Mouse (Mus musculus): ENCODE results near the gene Mto1. TPM values are rescaled to one million over a fixed set of nuclear protein-coding genes. Genes with fewer than 3 reads are reported as not detected.

Mto1 gene
- total RNA-seq (2014; rRNA removed) (27.5 and 27.8 TPM in 2 replicates), polyA plus RNA-seq (2015; fragmentation: Nextera tagmentation; extraction: Ambion mirVana) (15.9 and 19.6 TPM in 2 replicates)

DNA sequence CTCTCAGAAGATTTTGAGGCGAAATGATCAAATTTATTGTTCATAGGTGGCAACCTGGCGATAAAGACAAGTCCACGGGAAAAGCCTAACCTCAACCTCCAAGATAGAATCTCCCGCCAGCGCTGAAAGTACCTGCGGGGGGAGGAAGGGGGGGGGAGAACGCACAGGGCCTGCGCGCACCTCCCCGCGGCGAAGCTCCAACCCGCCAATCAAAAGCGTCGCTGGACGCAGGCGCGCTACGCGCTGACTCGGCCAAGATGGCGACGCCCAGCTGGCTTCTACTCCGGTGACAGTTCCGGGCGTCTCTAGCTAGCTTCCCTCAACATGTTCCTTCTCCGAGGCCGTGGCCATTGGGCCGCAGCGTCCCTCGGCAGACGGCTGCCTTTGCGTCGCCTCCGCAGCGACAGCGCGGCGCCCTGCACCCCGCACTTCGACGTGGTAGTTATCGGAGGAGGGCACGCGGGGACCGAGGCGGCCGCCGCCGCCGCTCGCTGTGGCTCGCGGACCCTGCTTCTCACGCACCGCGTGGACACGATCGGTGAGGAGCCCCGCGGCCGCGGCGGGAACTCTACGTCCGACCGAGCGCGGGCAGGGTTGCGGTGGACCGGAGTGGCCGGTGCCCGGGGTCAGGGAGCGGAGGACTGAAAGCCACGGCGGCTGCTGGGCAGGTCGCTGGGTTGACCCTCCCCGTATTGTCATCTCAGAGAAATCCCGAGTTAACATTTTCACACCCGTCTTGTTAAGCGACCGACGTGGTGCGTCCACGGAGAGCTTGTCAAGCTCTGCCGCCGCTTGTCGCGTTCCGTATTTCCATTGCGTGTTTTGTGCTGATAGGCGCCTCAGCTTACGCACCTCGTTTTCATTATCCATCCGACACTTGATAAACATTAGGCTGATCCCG, at the start of gene Mto1, which contains the start of gene Gm17324:
TSS of gene Mto1 (plus strand) at position 236 of the 901 bp plus-strand sequence.
TSS of gene Gm17324 (minus strand) at position 814 of the 901 bp plus-strand sequence.
- H3K4me2 ChIP-seq (ENCODE audit: low read depth) = peak within 1 kb of the TSS; percentile 62
- peak within 1 kb of the TSS; percentile 99 for H3K4me3 ChIP-seq (ENCODE audit: low read depth, low read length)
- ATAC-seq (peak; percentile 97), DNase-seq (peak; percentile 97)
- H3K9me3 ChIP-seq (ENCODE audit: low read length) = no peaks in the 10 kb centered on the region
- WGBS = under 1% methylated on average over 92 of the region's 96 CpGs
- H3K27me3 ChIP-seq (ENCODE audit: insufficient read depth, low read length) = peaks cover 28% of the 10 kb centered on the region
- TF ChIP-seq CTCF (IDR thresholded peaks at IDR 0.05; ENCODE audit: low read depth) = no peak
- peaks cover 8% of the 10 kb centered on the region for H3K36me3 ChIP-seq (ENCODE audit: insufficient read depth)
- peaks cover 12% of the 10 kb centered on the region for H3K4me1 ChIP-seq (ENCODE audit: insufficient read depth)
- peak within 1 kb of the TSS; percentile 96 for H3K27ac ChIP-seq (ENCODE audit: low read depth, low read length)
- peak within 1 kb of the TSS; percentile 91 for H3K9ac ChIP-seq

- H3K9ac ChIP-seq = no peak overlapping the region
- no peaks in the 10 kb centered on the region for H3K4me1 ChIP-seq (ENCODE audit: insufficient read depth)
- no peaks in the 10 kb centered on the region for H3K9me3 ChIP-seq (ENCODE audit: low read length)
- DNase-seq (no peak), ATAC-seq (no peak)
- WGBS = 86% methylated on average over 5 of the region's 5 CpGs
- H3K27ac ChIP-seq (ENCODE audit: low read depth, low read length) = no peak overlapping the region
- no peaks in the 10 kb centered on the region for H3K36me3 ChIP-seq (ENCODE audit: insufficient read depth)
- no peak overlapping the region for H3K4me2 ChIP-seq (ENCODE audit: low read depth)
- peaks cover 22% of the 10 kb centered on the region for H3K27me3 ChIP-seq (ENCODE audit: insufficient read depth, low read length)
- TF ChIP-seq CTCF (IDR thresholded peaks at IDR 0.05; ENCODE audit: low read depth) = no peak
- no peak overlapping the region for H3K4me3 ChIP-seq (ENCODE audit: low read depth, low read length)
These were observed 47.4 kb upstream of the Mto1 start for GRCm38 (mm10) chr9:78400570-78400969.

DNA sequence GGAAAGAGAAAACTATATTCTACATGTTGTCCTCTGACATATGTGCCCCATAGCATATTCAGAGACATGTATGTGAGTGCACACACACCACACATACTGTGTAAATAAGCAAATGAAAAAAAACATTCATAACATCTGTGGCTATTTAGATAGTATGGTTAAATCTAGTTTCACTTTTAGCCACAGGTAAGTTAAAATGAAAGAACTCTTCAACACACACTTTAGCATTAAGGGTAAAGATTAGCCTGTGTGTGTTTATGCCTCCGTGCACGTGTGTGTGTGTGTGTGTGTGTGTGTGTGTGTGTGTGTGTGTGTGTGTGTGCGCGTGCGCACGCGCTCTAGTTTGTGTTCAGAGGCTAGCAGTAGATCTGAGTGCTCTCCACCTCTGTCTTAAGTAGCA, 46.4 kb upstream of the Mto1 start:
- Histone ChIP-seq H3K4me3 (ENCODE audit: low read depth, low read length) (no peak overlapping the region), H3K4me1 (ENCODE audit: insufficient read depth) (no peaks in the 10 kb centered on the region), H3K4me2 (ENCODE audit: low read depth) (no peak overlapping the region), H3K27me3 (ENCODE audit: insufficient read depth, low read length) (peaks cover 11% of the 10 kb centered on the region; the same call in 1 of the 2 replicates), H3K9me3 (ENCODE audit: low read length) (no peaks in the 10 kb centered on the region), H3K36me3 (ENCODE audit: insufficient read depth) (no peaks in the 10 kb centered on the region), H3K27ac (ENCODE audit: low read depth, low read length) (no peak overlapping the region), H3K9ac (no peak overlapping the region)
- ATAC-seq (no peak), DNase-seq (no peak)
- WGBS = 86% methylated on average over 7 of the region's 7 CpGs
- no peak for TF ChIP-seq CTCF (IDR thresholded peaks at IDR 0.05; ENCODE audit: low read depth)

DNA sequence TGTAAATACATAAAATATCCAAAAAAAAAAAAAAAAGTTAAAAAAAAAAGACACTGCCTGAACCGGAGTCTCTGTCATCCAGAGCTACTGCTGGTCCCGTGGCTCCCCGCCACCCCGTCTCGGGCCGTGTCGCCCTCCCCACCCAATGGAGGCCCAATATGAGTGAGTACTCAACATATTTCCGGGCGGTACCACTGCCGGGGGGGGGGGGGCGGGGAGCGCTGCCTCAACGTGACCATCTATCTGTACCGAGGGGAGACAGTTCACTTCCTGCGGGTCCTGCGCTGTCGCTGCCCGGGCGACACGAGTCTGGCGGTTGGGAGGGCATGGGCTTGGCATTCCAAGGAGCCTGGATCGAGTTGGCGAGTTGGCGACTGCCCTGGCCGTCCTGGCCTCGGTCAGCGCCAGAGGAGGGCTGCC, 20.6 kb upstream of the Mto1 start:
- no peaks in the 10 kb centered on the region for H3K27me3 ChIP-seq (ENCODE audit: insufficient read depth, low read length)
- ATAC-seq (peak; percentile 66), DNase-seq (no peak)
- H3K4me3 ChIP-seq (ENCODE audit: low read depth, low read length) = peak overlapping the region; percentile 27
- H3K9ac ChIP-seq = peak overlapping the region; percentile 31
- 35% methylated on average over 27 of the region's 27 CpGs for WGBS
- no peaks in the 10 kb centered on the region for H3K9me3 ChIP-seq (ENCODE audit: low read length)
- no peak for TF ChIP-seq CTCF (IDR thresholded peaks at IDR 0.05; ENCODE audit: low read depth)
- H3K27ac ChIP-seq (ENCODE audit: low read depth, low read length) = no peak overlapping the region
- no peaks in the 10 kb centered on the region for H3K36me3 ChIP-seq (ENCODE audit: insufficient read depth)
- no peaks in the 10 kb centered on the region for H3K4me1 ChIP-seq (ENCODE audit: insufficient read depth)
- H3K4me2 ChIP-seq (ENCODE audit: low read depth) = peak overlapping the region; percentile 47

DNA sequence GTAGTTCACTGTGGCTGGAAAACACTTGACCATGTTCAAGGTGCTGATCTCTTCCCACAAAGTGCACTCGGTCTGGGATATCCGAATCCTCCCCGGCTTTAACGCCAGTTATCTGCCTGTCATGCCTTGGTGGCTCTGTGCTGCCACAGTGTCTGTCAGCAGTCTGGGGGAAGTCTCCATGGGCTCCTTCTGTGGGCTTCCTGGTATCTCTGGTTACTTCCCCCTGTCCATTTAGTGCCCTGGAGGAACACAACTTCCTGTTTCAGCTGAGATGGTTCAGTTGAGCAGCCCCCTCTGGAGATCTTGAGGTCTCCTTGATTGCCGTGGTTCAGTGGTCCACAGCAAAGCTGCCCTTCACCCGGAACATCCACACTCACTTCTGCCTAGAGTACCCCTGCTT, 19.8 kb upstream of the Mto1 start:
- H3K27ac ChIP-seq (ENCODE audit: low read depth, low read length) = no peak overlapping the region
- no peak for ATAC-seq
- H3K4me1 ChIP-seq (ENCODE audit: insufficient read depth) = no peaks in the 10 kb centered on the region
- H3K4me2 ChIP-seq (ENCODE audit: low read depth) = no peak overlapping the region
- H3K36me3 ChIP-seq (ENCODE audit: insufficient read depth) = no peaks in the 10 kb centered on the region
- no peak for TF ChIP-seq CTCF (IDR thresholded peaks at IDR 0.05; ENCODE audit: low read depth)
- no peaks in the 10 kb centered on the region for H3K9me3 ChIP-seq (ENCODE audit: low read length)
- H3K4me3 ChIP-seq (ENCODE audit: low read depth, low read length) = no peak overlapping the region
- H3K9ac ChIP-seq = no peak overlapping the region
- H3K27me3 ChIP-seq (ENCODE audit: insufficient read depth, low read length) = no peaks in the 10 kb centered on the region
- 90% methylated on average over 6 of the region's 6 CpGs for WGBS
- DNase-seq = no peak

GRCm38 (mm10) chr9:78428870-78429432, 19.1 kb upstream of the Mto1 start:
- 87% methylated on average over 4 of the region's 4 CpGs for WGBS
- TF ChIP-seq CTCF (IDR thresholded peaks at IDR 0.05; ENCODE audit: low read depth) = no peak
- Histone ChIP-seq H3K9me3 (ENCODE audit: low read length) (no peaks in the 10 kb centered on the region), H3K9ac (no peak overlapping the region), H3K4me1 (ENCODE audit: insufficient read depth) (no peaks in the 10 kb centered on the region), H3K36me3 (ENCODE audit: insufficient read depth) (no peaks in the 10 kb centered on the region), H3K4me3 (ENCODE audit: low read depth, low read length) (no peak overlapping the region), H3K27ac (ENCODE audit: low read depth, low read length) (no peak overlapping the region), H3K27me3 (ENCODE audit: insufficient read depth, low read length) (no peaks in the 10 kb centered on the region), H3K4me2 (ENCODE audit: low read depth) (no peak overlapping the region)
- ATAC-seq = no peak
- no peak for DNase-seq

DNA sequence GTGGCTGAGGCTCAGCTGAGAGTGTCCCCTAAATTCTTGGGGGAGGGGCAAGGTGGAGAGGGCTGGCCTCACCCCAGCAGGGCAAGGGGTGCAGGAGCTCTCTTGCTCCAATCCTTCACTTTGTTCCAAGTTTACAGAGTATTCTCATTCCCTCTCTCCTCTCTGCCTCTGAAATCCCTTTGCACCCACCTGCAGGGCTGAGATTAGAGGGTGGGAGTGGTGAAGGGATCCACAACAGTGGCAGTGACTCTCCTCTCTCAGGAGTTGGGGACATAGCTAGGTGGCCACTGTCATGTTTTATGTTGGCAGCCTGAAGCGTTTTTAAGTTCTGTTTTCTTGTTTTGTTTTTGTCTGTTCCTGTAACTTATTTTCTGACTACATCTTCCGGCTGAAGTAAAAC, 18.5 kb upstream of the Mto1 start:
- H3K27me3 ChIP-seq (ENCODE audit: insufficient read depth, low read length) = no peaks in the 10 kb centered on the region
- H3K27ac ChIP-seq (ENCODE audit: low read depth, low read length) = no peak overlapping the region
- H3K4me1 ChIP-seq (ENCODE audit: insufficient read depth) = no peaks in the 10 kb centered on the region
- H3K4me2 ChIP-seq (ENCODE audit: low read depth) = no peak overlapping the region
- no peak overlapping the region for H3K4me3 ChIP-seq (ENCODE audit: low read depth, low read length)
- no peak for DNase-seq
- 58% methylated on average over 2 of the region's 2 CpGs for WGBS
- no peak for TF ChIP-seq CTCF (IDR thresholded peaks at IDR 0.05; ENCODE audit: low read depth)
- no peak for ATAC-seq
- no peaks in the 10 kb centered on the region for H3K36me3 ChIP-seq (ENCODE audit: insufficient read depth)
- no peaks in the 10 kb centered on the region for H3K9me3 ChIP-seq (ENCODE audit: low read length)
- no peak overlapping the region for H3K9ac ChIP-seq
